ENCODE assay signal across 29 mouse cellular contexts in the genomic region with DNA sequence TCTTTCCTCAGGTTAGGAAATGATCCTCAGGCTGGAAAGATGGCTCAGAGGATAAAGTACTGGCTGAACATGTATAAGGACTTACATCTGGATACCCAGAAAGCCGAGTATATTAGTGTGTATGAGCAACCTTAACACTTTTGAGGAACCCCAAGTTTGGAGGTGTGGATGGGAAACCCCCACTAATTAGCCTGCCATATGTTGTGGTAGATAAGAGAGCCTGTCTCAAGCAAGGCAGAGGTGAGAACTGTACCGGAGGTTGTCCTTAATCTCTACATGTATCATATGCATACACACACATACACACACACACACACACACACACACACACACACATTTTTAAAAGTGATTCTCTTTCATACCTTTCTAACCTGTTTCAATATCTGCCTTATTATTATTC.
DNase-seq lines count a peak whose midpoint lies in the region; ATAC-seq and TF ChIP-seq lines count a peak whose summit lies in the region.
"Had no signal": no experiment of that assay in that cellular context is flagged by ENCODE, and none has a peak within 500 bp of the region (broad histone marks: within the 10 kb centered on the region; RNA-seq: fewer than 3 reads in every experiment).

No protein-coding gene starts in this region.

- peak; percentile 84 to 88 for TF ChIP-seq EP300 in MEL (IDR thresholded peaks at IDR 0.05; ENCODE audit: low read depth in 1 of 2, low read length in 2 of 2)
- peak; percentile 67 for TF ChIP-seq EP300 in liver, embryonic 14.5 days (IDR thresholded peaks at IDR 0.05; ENCODE audit: low read depth)

- no peak overlapping the region for H3K9ac ChIP-seq in MEL (ENCODE audit: control insufficient read depth, low read depth, low read length, poor library complexity, severe bottlenecking)
- no peak overlapping the region for H3K9ac ChIP-seq in liver, embryonic 14.5 days (replicated peaks)
- H3K9ac ChIP-seq: forebrain, embryonic 13.5 days; heart, embryonic 15.5 days; hindbrain, embryonic 12.5 days; intestine, embryonic 15.5 days; limb, embryonic 12.5 days; midbrain, embryonic 15.5 days; neural tube, embryonic 15.5 days had no signal

- TF ChIP-seq CTCF in MEL (IDR thresholded peaks at IDR 0.05 in 2 of 3, conservative IDR thresholded peaks at IDR 0.05 in 1 of 3; ENCODE audit: control insufficient read depth in 1 of 3, insufficient read depth in 1 of 3, low read depth in 2 of 3, low read length in 3 of 3, poor library complexity in 1 of 3, severe bottlenecking in 1 of 3) = no peak
- no peak for TF ChIP-seq CTCF in liver, embryonic 14.5 days (IDR thresholded peaks at IDR 0.05; ENCODE audit: low read depth)

- peak; percentile 78 for ATAC-seq in liver, embryonic 14.5 days (ENCODE audit: insufficient read depth)
- ATAC-seq: forebrain, embryonic 13.5 days; hindbrain, postnatal 0 days; intestine, embryonic 15.5 days; lung, postnatal 0 days; midbrain, embryonic 15.5 days had no signal

- no peak for TF ChIP-seq RAD21 in MEL (IDR thresholded peaks at IDR 0.05; ENCODE audit: low read depth, low read length)

- H3K4me1 ChIP-seq in MEL (ENCODE audit: control insufficient read depth in 1 of 2, insufficient read depth in 2 of 2, low read length in 2 of 2) = peaks cover 3 to 8% of the 10 kb centered on the region in 2 experiments; a peak in 3 of 4 replicates
- H3K4me1 ChIP-seq in liver, embryonic 14.5 days (replicated peaks; ENCODE audit: control insufficient read depth in 2 of 2, insufficient read depth in 2 of 2, low read length in 1 of 2) = peaks cover 5% of the 10 kb centered on the region in 2 experiments; a peak in 2 of 4 replicates
- H3K4me1 ChIP-seq: forebrain, embryonic 13.5 days; heart, embryonic 10.5 days; heart, embryonic 15.5 days; hindbrain, embryonic 12.5 days; intestine, embryonic 15.5 days; midbrain, embryonic 10.5 days; midbrain, embryonic 15.5 days; neural tube, embryonic 15.5 days had no signal

- no peak overlapping the region for H3K4me3 ChIP-seq in MEL (ENCODE audit: control insufficient read depth in 1 of 2, insufficient read depth in 1 of 2, low read depth in 2 of 2, low read length in 2 of 2)
- H3K4me3 ChIP-seq in liver, embryonic 14.5 days (ENCODE audit: insufficient read depth in 1 of 2, low read depth in 2 of 2, low read length in 2 of 2) = no peak overlapping the region
- H3K4me3 ChIP-seq: erythroblast, embryonic 14.5 days; forebrain, embryonic 13.5 days; heart, embryonic 10.5 days; heart, embryonic 15.5 days; hindbrain, embryonic 12.5 days; intestine, embryonic 15.5 days; left cerebral cortex, adult 2 months; limb, embryonic 12.5 days; midbrain, embryonic 10.5 days; midbrain, embryonic 15.5 days; neural tube, embryonic 15.5 days had no signal

- H3K27me3 ChIP-seq in MEL (ENCODE audit: control insufficient read depth in 1 of 2, insufficient read depth in 2 of 2, low read length in 2 of 2) = no peaks in the 10 kb centered on the region
- H3K27me3 ChIP-seq in liver, embryonic 14.5 days (ENCODE audit: control insufficient read depth, insufficient read depth, low read length) = no peaks in the 10 kb centered on the region
- H3K27me3 ChIP-seq: CH12.LX; forebrain, embryonic 13.5 days; heart, embryonic 15.5 days; hindbrain, embryonic 12.5 days; intestine, embryonic 15.5 days; limb, embryonic 12.5 days; midbrain, embryonic 15.5 days; neural tube, embryonic 15.5 days had no signal

- peak; percentile 85 for DNase-seq in MEL (ENCODE audit: low read depth, low spot score)
- DNase-seq in c-Kit-positive CD71-positive TER-119-positive erythroid progenitor cells, embryonic 14.5 days (ENCODE audit: low spot score) = peak; percentile 65
- DNase-seq in liver, embryonic 14.5 days (ENCODE audit: low read depth in 3 of 3, low spot score in 3 of 3) = peak; percentile 50 to 84 (median 62)
- DNase-seq in thymus, postnatal 0 days (ENCODE audit: low spot score) = no peak
- DNase-seq in adrenal gland, adult 18-20 months (ENCODE audit: low spot score in 2 of 2) = no peak
- DNase-seq in adrenal gland, postnatal 4 days (ENCODE audit: low spot score in 2 of 2) = no peak
- DNase-seq: adrenal gland, postnatal 25 days; cerebellum, adult 9-11 months; gastrocnemius, postnatal 10 days; kidney, adult 8-10 months; kidney, postnatal 10 days; lung, adult 18-20 months; retina, postnatal 1 day; right cerebral cortex, postnatal 14 days had no signal

- no peak overlapping the region for H3K27ac ChIP-seq in MEL (ENCODE audit: control insufficient read depth, low read depth, low read length)
- H3K27ac ChIP-seq in liver, embryonic 14.5 days = no peak overlapping the region
- H3K27ac ChIP-seq: forebrain, embryonic 13.5 days; heart, embryonic 10.5 days; heart, embryonic 15.5 days; hindbrain, embryonic 12.5 days; hindbrain, postnatal 0 days; intestine, embryonic 15.5 days; left cerebral cortex, adult 2 months; limb, embryonic 12.5 days; macrophage; midbrain, embryonic 10.5 days; midbrain, embryonic 15.5 days; neural tube, embryonic 15.5 days had no signal

- no peak for TF ChIP-seq POLR2A in MEL (IDR thresholded peaks at IDR 0.05; ENCODE audit: control insufficient read depth in 1 of 2, insufficient read depth in 1 of 2, low read depth in 1 of 2, low read length in 2 of 2, poor library complexity in 1 of 2)

- no peaks in the 10 kb centered on the region for H3K79me2 ChIP-seq in MEL (ENCODE audit: control insufficient read depth, insufficient read depth, low read length, poor library complexity)

- no peak overlapping the region for H3K4me2 ChIP-seq in liver, embryonic 14.5 days (ENCODE audit: low read depth)
- H3K4me2 ChIP-seq: forebrain, embryonic 13.5 days; heart, embryonic 15.5 days; hindbrain, embryonic 12.5 days; intestine, embryonic 15.5 days; limb, embryonic 12.5 days; midbrain, embryonic 15.5 days; neural tube, embryonic 15.5 days had no signal

- peaks cover 0 to 12% of the 10 kb centered on the region in 2 experiments; a peak in 2 of 4 replicates for H3K36me3 ChIP-seq in MEL (ENCODE audit: control insufficient read depth in 1 of 2, insufficient read depth in 2 of 2, low read length in 2 of 2)
- H3K36me3 ChIP-seq in liver, embryonic 14.5 days (replicated peaks; ENCODE audit: control insufficient read depth, insufficient read depth, low read depth) = no peaks in the 10 kb centered on the region
- H3K36me3 ChIP-seq: heart, embryonic 10.5 days; heart, embryonic 15.5 days; hindbrain, embryonic 12.5 days; intestine, embryonic 15.5 days; limb, embryonic 12.5 days; midbrain, embryonic 10.5 days; midbrain, embryonic 15.5 days; neural tube, embryonic 15.5 days had no signal

- 19% methylated on average over 2 of the region's 2 CpGs for WGBS in liver, embryonic 14.5 days (ENCODE audit: insufficient replicate concordance)

- no peaks in the 10 kb centered on the region for H3K9me3 ChIP-seq in MEL (replicated peaks; ENCODE audit: insufficient read depth, low read length)
- no peaks in the 10 kb centered on the region for H3K9me3 ChIP-seq in liver, embryonic 14.5 days (ENCODE audit: control insufficient read depth, low read length)
- H3K9me3 ChIP-seq: forebrain, embryonic 13.5 days; heart, embryonic 10.5 days; heart, embryonic 15.5 days; hindbrain, embryonic 12.5 days; intestine, embryonic 15.5 days; midbrain, embryonic 10.5 days; midbrain, embryonic 15.5 days; neural tube, embryonic 15.5 days had no signal

TF ChIP-seq in MEL, 35 proteins besides CTCF, POLR2A, EP300 and RAD21 (continues in another document):
- TF ChIP-seq CHD2 (IDR thresholded peaks at IDR 0.05; ENCODE audit: low read length) (no peak), ZC3H11A (IDR thresholded peaks at IDR 0.05; ENCODE audit: low read depth, low read length) (no peak), JUND (IDR thresholded peaks at IDR 0.05; ENCODE audit: low read depth, low read length) (no peak), MAFK (IDR thresholded peaks at IDR 0.05; ENCODE audit: borderline replicate concordance, low read depth, low read length) (no peak), MAZ (IDR thresholded peaks at IDR 0.05; ENCODE audit: low read depth, low read length) (0 out of 2 replicates have a peak, but pooled peaks have one; percentile 46), CHD1 (IDR thresholded peaks at IDR 0.05; ENCODE audit: low read depth, low read length) (no peak), NRF1 (IDR thresholded peaks at IDR 0.05; ENCODE audit: insufficient read depth, low read depth, low read length, poor library complexity, severe bottlenecking) (no peak), POLR2AphosphoS2 (IDR thresholded peaks at IDR 0.05; ENCODE audit: low read length) (no peak), KAT2A (conservative IDR thresholded peaks at IDR 0.05; ENCODE audit: low read depth, low read length) (no peak), ZKSCAN1 (IDR thresholded peaks at IDR 0.05; ENCODE audit: low read depth, low read length) (no peak), SIN3A (IDR thresholded peaks at IDR 0.05; ENCODE audit: low read length) (no peak; the same call in 1 of the 2 replicates), USF1 (IDR thresholded peaks at IDR 0.05; ENCODE audit: low read depth, low read length) (no peak), MYC (IDR thresholded peaks at IDR 0.05; ENCODE audit: low read depth, low read length) (no peak), POLR2AphosphoS5 (IDR thresholded peaks at IDR 0.05; ENCODE audit: borderline replicate concordance, low read depth, low read length) (no peak), UBTF (IDR thresholded peaks at IDR 0.05; ENCODE audit: borderline replicate concordance, insufficient read depth, low read depth, low read length) (no peak), MAX (IDR thresholded peaks at IDR 0.05; ENCODE audit: low read length) (no peak), USF2 (IDR thresholded peaks at IDR 0.05; ENCODE audit: borderline replicate concordance in 1 of 2, insufficient read depth in 1 of 2, low read depth in 1 of 2, low read length in 2 of 2) (no peak), TCF12 (IDR thresholded peaks at IDR 0.05; ENCODE audit: low read depth, low read length) (peak; percentile 88), ETS1 (IDR thresholded peaks at IDR 0.05; ENCODE audit: low read depth, low read length) (peak; percentile 83), TAL1 (IDR thresholded peaks at IDR 0.05; ENCODE audit: low read length) (peak; percentile 80), NELFE (IDR thresholded peaks at IDR 0.05; ENCODE audit: low read depth, low read length) (no peak), MYB (IDR thresholded peaks at IDR 0.05; ENCODE audit: low read depth, low read length) (no peak), GATA1 (IDR thresholded peaks at IDR 0.05; ENCODE audit: low read depth, low read length) (peak; percentile 90), SMC3 (IDR thresholded peaks at IDR 0.05; ENCODE audit: low read depth, low read length) (no peak), ZMIZ1 (IDR thresholded peaks at IDR 0.05; ENCODE audit: low read depth, low read length) (no peak), BHLHE40 (IDR thresholded peaks at IDR 0.05; ENCODE audit: borderline replicate concordance, low read depth, low read length) (no peak), MEF2A (IDR thresholded peaks at IDR 0.05; ENCODE audit: extremely low read depth, insufficient replicate concordance, low read depth, low read length, poor library complexity, severe bottlenecking) (no peak), ZNF384 (IDR thresholded peaks at IDR 0.05; ENCODE audit: low read depth, low read length) (no peak)

Comparison
In these comparisons a context has a peak if more than half of its experiments do, and no peak if none do; other contexts are left out.
1. DNase-seq: peak in MEL (single experiment), c-Kit-positive CD71-positive TER-119-positive erythroid progenitor cells, embryonic 14.5 days (single experiment) and liver, embryonic 14.5 days (3 of 3); none in thymus, postnatal 0 days (single experiment), adrenal gland, adult 18-20 months (0 of 2) and adrenal gland, postnatal 4 days (0 of 2).